Mouse (Mus musculus): Measurements from ENCODE around the gene Zfp866. TPM values are rescaled to one million over a fixed set of nuclear protein-coding genes. Genes with fewer than 3 reads are reported as not detected.

Gene Zfp866
- polyA plus RNA-seq, 1 experiment from 2014 or later: 42.7 TPM

GRCm38 (mm10) chr8:69808094-69808863 is 17.3 kb upstream of the Zfp866 start, which contains the start of gene Gmip:
Gmip (plus strand) TSS chr8:69808679.
- Histone ChIP-seq H3K4me1 (peaks cover 13% of the 10 kb centered on the region), H3K27me3 (no peaks in the 10 kb centered on the region), H3K4me2 (replicated peaks) (peak within 1 kb of the TSS; percentile 67), H3K9ac (peak within 1 kb of the TSS; percentile 62), H3K27ac (peak within 1 kb of the TSS; percentile 45), H3K36me3 (peaks cover 57% of the 10 kb centered on the region), H3K4me3 (peak within 1 kb of the TSS; percentile 44), H3K9me3 (replicated peaks) (no peaks in the 10 kb centered on the region)
- 7% methylated on average over 24 of the region's 28 CpGs for WGBS
- ATAC-seq (ENCODE audit: low FRiP score): peak; percentile 75

GRCm38 (mm10) chr8:69807236-69807635 is 16.3 kb upstream of the Zfp866 start:
- Histone ChIP-seq H3K4me2 (replicated peaks) (no peak overlapping the region), H3K4me1 (peaks cover 13% of the 10 kb centered on the region), H3K4me3 (no peak overlapping the region), H3K9ac (no peak overlapping the region), H3K27ac (no peak overlapping the region), H3K9me3 (replicated peaks) (no peaks in the 10 kb centered on the region), H3K36me3 (peaks cover 67% of the 10 kb centered on the region), H3K27me3 (no peaks in the 10 kb centered on the region)
- ATAC-seq (ENCODE audit: low FRiP score): no peak
- WGBS: 98% methylated on average over 5 of the region's 5 CpGs

DNA sequence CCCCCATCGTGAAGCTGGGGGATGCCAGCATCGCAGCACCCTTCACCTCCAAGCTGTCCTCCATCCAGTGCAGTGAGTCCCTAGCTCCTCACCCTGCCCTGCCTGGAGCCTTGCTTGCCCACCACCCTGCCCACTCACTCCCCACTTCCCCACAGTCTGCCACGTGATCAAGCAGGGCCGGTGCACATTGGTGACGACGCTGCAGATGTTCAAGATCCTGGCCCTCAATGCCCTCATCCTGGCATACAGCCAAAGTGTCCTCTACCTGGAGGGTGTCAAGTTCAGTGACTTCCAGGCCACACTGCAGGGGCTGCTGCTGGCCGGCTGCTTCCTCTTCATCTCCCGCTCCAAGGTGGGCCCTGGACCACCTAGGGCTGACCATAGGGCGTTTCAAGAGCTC is 14.5 kb upstream of the Zfp866 start:
- no peaks in the 10 kb centered on the region for H3K27me3 ChIP-seq
- H3K36me3 ChIP-seq: peaks cover 73% of the 10 kb centered on the region
- H3K4me3 ChIP-seq: no peak overlapping the region
- no peak overlapping the region for H3K27ac ChIP-seq
- ATAC-seq (ENCODE audit: low FRiP score): no peak
- WGBS: 94% methylated on average over 9 of the region's 9 CpGs
- H3K9ac ChIP-seq: no peak overlapping the region
- H3K9me3 ChIP-seq (replicated peaks): no peaks in the 10 kb centered on the region
- H3K4me2 ChIP-seq (replicated peaks): no peak overlapping the region
- peaks cover 13% of the 10 kb centered on the region for H3K4me1 ChIP-seq

- no peak overlapping the region for H3K9ac ChIP-seq
- no peak for ATAC-seq (ENCODE audit: low FRiP score)
- no peaks in the 10 kb centered on the region for H3K27me3 ChIP-seq
- H3K9me3 ChIP-seq (replicated peaks): no peaks in the 10 kb centered on the region
- no peak overlapping the region for H3K4me3 ChIP-seq
- H3K36me3 ChIP-seq: peaks cover 77% of the 10 kb centered on the region
- no peak overlapping the region for H3K27ac ChIP-seq
- peaks cover 13% of the 10 kb centered on the region for H3K4me1 ChIP-seq
- H3K4me2 ChIP-seq (replicated peaks): no peak overlapping the region
- WGBS: 96% methylated on average over 10 of the region's 10 CpGs
These were observed 14.1 kb upstream of the Zfp866 start for GRCm38 (mm10) chr8:69805086-69805485.

DNA sequence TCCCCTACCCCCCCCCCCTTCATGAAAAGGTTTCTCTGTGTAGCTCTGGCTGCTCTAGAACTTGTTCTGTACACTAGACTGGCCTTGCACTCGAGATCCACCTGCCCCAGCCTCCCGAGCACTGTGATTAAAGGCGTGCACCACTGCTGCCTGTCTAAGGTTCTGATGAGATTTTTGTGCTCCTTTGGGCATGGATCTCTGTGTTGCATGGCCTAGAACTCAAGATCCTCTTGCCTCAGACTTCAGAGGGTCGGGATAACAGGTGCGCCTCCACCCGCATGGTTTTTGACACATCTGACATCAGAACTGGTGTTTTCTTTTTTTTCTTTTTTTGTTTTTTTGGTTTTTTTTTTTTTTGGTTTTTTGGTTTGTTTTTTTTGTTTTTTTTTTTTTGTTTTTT is 13.6 kb upstream of the Zfp866 start:
- H3K9me3 ChIP-seq (replicated peaks): no peaks in the 10 kb centered on the region
- no peak overlapping the region for H3K4me2 ChIP-seq (replicated peaks)
- ATAC-seq (ENCODE audit: low FRiP score): no peak
- WGBS: 94% methylated on average over 6 of the region's 6 CpGs
- H3K27me3 ChIP-seq: no peaks in the 10 kb centered on the region
- H3K4me1 ChIP-seq: peaks cover 10% of the 10 kb centered on the region
- H3K4me3 ChIP-seq: no peak overlapping the region
- no peak overlapping the region for H3K27ac ChIP-seq
- H3K36me3 ChIP-seq: peaks cover 82% of the 10 kb centered on the region
- no peak overlapping the region for H3K9ac ChIP-seq

- H3K4me1 ChIP-seq: 0 out of 2 replicates have a peak, but pooled peaks cover 1% of the 10 kb centered on the region
- H3K36me3 ChIP-seq: peaks cover 94% of the 10 kb centered on the region
- no peak overlapping the region for H3K9ac ChIP-seq
- no peaks in the 10 kb centered on the region for H3K27me3 ChIP-seq
- no peak overlapping the region for H3K27ac ChIP-seq
- H3K4me3 ChIP-seq: no peak overlapping the region
- H3K4me2 ChIP-seq (replicated peaks): no peak overlapping the region
- no peak for ATAC-seq (ENCODE audit: low FRiP score)
- whole genome bisulfite sequencing: 97% methylated on average over 7 of the region's 7 CpGs
- H3K9me3 ChIP-seq (replicated peaks): no peaks in the 10 kb centered on the region
These were observed 12.4 kb upstream of the Zfp866 start for GRCm38 (mm10) chr8:69803366-69803765.

DNA sequence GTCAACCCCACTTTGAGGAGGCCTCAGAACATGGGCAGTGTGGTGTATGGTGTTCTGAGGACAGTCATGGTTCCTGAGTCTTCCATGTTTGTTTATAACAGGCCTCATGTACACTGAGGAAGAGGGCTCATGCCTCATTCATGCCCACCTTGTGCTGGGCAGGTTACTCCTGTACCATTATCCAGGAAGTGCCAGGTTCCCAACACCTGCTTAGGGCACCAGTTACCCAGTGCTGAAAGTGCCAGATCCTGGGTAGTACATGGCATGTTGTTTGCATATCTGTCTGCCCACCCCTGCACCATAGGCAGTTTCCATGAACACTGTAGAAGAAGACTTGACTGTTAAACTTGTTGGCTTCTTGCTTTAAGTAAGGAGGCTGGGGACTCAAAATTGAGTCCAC is 11.2 kb upstream of the Zfp866 start:
- Histone ChIP-seq H3K4me3 (no peak overlapping the region), H3K27ac (no peak overlapping the region), H3K4me2 (replicated peaks) (no peak overlapping the region), H3K9me3 (replicated peaks) (no peaks in the 10 kb centered on the region), H3K27me3 (no peaks in the 10 kb centered on the region), H3K9ac (no peak overlapping the region), H3K4me1 (no peaks in the 10 kb centered on the region), H3K36me3 (peaks cover 96% of the 10 kb centered on the region)
- ATAC-seq (ENCODE audit: low FRiP score): no peak

GRCm38 (mm10) chr8:69801796-69802195 is 10.8 kb upstream of the Zfp866 start:
- ATAC-seq (ENCODE audit: low FRiP score): no peak
- WGBS: 96% methylated on average over 4 of the region's 4 CpGs
- Histone ChIP-seq H3K36me3 (peaks cover 96% of the 10 kb centered on the region), H3K4me2 (replicated peaks) (no peak overlapping the region), H3K27ac (no peak overlapping the region), H3K4me3 (no peak overlapping the region), H3K4me1 (no peaks in the 10 kb centered on the region), H3K9ac (no peak overlapping the region), H3K9me3 (replicated peaks) (no peaks in the 10 kb centered on the region), H3K27me3 (no peaks in the 10 kb centered on the region)

GRCm38 (mm10) chr8:69799946-69800345 is 9.0 kb upstream of the Zfp866 start:
- Histone ChIP-seq H3K4me3 (no peak overlapping the region), H3K9me3 (replicated peaks) (no peaks in the 10 kb centered on the region), H3K4me1 (no peaks in the 10 kb centered on the region), H3K27me3 (no peaks in the 10 kb centered on the region), H3K9ac (no peak overlapping the region), H3K27ac (no peak overlapping the region), H3K36me3 (peaks cover 96% of the 10 kb centered on the region), H3K4me2 (replicated peaks) (no peak overlapping the region)
- WGBS: 90% methylated on average over 5 of the region's 5 CpGs
- no peak for ATAC-seq (ENCODE audit: low FRiP score)

DNA sequence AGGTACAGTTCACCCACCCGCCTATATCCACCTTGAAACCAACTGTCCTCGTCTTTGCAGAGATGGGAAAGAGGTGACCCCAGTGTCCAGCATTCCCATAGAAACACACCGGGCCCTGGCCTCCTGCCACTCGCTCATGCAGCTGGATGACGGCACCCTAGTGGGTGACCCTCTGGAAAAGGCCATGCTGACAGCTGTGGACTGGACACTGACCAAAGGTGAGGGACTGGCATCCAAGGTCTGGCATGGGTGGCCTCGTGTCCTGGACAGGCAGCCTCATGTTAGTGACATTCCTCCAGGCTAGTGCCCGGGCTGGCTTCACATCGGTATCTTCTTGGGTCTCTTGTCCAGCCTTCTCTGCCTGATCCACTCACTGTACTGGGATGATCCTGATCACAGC is 8.3 kb upstream of the Zfp866 start:
- ATAC-seq (ENCODE audit: low FRiP score): no peak
- Histone ChIP-seq H3K4me2 (replicated peaks) (no peak overlapping the region), H3K4me1 (no peaks in the 10 kb centered on the region), H3K9me3 (replicated peaks) (no peaks in the 10 kb centered on the region), H3K9ac (no peak overlapping the region), H3K36me3 (peaks cover 98% of the 10 kb centered on the region), H3K4me3 (no peak overlapping the region), H3K27ac (no peak overlapping the region), H3K27me3 (no peaks in the 10 kb centered on the region)
- 93% methylated on average over 8 of the region's 8 CpGs for WGBS

- ATAC-seq (ENCODE audit: low FRiP score): no peak
- H3K4me2 ChIP-seq (replicated peaks): no peak overlapping the region
- 96% methylated on average over 10 of the region's 10 CpGs for WGBS
- peaks cover 3% of the 10 kb centered on the region for H3K4me1 ChIP-seq
- H3K27me3 ChIP-seq: no peaks in the 10 kb centered on the region
- no peak overlapping the region for H3K27ac ChIP-seq
- H3K9ac ChIP-seq: no peak overlapping the region
- H3K36me3 ChIP-seq: peaks cover 90% of the 10 kb centered on the region
- no peak overlapping the region for H3K4me3 ChIP-seq
- no peaks in the 10 kb centered on the region for H3K9me3 ChIP-seq (replicated peaks)
These were observed 6.7 kb upstream of the Zfp866 start for GRCm38 (mm10) chr8:69797661-69798060.

DNA sequence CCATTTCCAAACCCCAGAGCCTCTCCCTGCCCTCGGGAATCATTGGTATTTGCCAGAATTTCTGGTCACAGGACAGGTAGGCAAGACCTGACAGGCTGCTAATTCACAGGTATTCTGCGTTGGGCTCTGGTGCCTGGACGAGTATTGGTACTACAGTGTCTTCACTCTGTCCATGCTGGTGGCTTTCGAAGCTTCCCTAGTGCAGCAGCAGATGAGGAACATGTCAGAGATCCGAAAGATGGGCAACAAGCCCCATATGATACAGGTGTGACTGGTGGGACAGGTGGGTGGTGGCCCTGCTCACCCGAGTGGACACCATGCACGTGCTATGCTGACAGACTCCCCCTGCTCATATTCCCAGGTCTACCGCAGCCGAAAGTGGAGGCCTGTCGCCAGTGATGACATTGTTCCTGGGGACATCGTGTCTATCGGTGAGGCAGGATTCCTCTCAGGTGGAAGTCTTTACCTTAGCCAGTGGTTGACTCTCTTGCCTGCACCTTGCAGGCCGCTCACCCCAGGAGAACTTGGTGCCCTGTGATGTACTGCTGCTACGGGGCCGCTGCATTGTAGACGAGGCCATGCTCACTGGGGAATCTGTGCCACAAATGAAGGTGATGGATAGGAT is 5.9 kb upstream of the Zfp866 start:
- 97% methylated on average over 16 of the region's 16 CpGs for WGBS
- no peak overlapping the region for H3K27ac ChIP-seq
- no peak overlapping the region for H3K4me3 ChIP-seq
- no peak overlapping the region for H3K9ac ChIP-seq
- no peak for ATAC-seq (ENCODE audit: low FRiP score)
- no peaks in the 10 kb centered on the region for H3K27me3 ChIP-seq
- peaks cover 12% of the 10 kb centered on the region for H3K4me1 ChIP-seq
- H3K36me3 ChIP-seq: peaks cover 81% of the 10 kb centered on the region
- H3K4me2 ChIP-seq (replicated peaks): no peak overlapping the region
- H3K9me3 ChIP-seq (replicated peaks): no peaks in the 10 kb centered on the region

DNA sequence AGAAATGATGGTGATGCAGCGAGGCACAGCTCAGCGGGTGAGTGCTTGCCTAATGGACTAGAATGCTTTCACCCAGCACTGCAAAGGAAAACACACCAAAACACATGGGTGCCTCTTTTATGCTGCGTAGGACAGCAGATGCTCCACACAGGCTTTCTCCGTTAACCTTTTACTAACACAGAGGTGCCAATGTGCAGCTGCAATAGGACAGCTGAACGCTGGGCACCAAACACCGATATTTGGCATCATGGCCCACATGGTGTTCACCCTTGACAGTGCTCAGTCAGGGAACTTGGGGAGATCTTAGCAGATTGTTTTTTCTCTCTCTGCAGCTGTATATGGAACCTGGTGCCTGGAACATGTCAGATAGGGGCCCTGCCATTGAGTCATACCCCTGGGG is 3.9 kb upstream of the Zfp866 start:
- Histone ChIP-seq H3K9me3 (replicated peaks) (no peaks in the 10 kb centered on the region), H3K4me2 (replicated peaks) (no peak overlapping the region), H3K27me3 (no peaks in the 10 kb centered on the region), H3K27ac (no peak overlapping the region), H3K4me1 (peaks cover 19% of the 10 kb centered on the region), H3K36me3 (peaks cover 64% of the 10 kb centered on the region), H3K9ac (no peak overlapping the region), H3K4me3 (no peak overlapping the region)
- no peak for ATAC-seq (ENCODE audit: low FRiP score)
- WGBS: 97% methylated on average over 6 of the region's 6 CpGs
